Mouse (Mus musculus): ENCODE data around the gene Tbcb. TPM values are rescaled to one million over a fixed set of nuclear protein-coding genes. Genes with fewer than 3 reads are reported as not detected.
A peak's percentile ranks its signal among the peaks of the same experiment; 100 is the strongest.
"Not testable (repeated sequence)": the region's sequence is repeated elsewhere in the genome, so short reads cannot be mapped to it uniquely, and the experiment has no call there.

Tbcb gene
- total RNA-seq, 2 experiments from 2014 or later: 25.0 to 25.9 TPM

GRCm38 (mm10) chr7:30222205-30222604 is 9.9 kb downstream of the Tbcb start:
- DNase-seq: no peak

GRCm38 (mm10) chr7:30221433-30221832 is 10.6 kb downstream of the Tbcb start:
- no peak for DNase-seq

GRCm38 (mm10) chr7:30220008-30220356 is 12.1 kb downstream of the Tbcb start:
- no peak for DNase-seq

- DNase-seq: peak; percentile 50
Measured at GRCm38 (mm10) chr7:30219293-30220007, 12.6 kb downstream of the Tbcb start.

GRCm38 (mm10) chr7:30217277-30217676 is 14.8 kb downstream of the Tbcb start:
- no peak for DNase-seq

GRCm38 (mm10) chr7:30216723-30217151 is 15.3 kb downstream of the Tbcb start:
- DNase-seq: peak; percentile 43

GRCm38 (mm10) chr7:30215875-30216274 is 16.2 kb downstream of the Tbcb start:
- DNase-seq: no peak

- DNase-seq: no peak
Measured at GRCm38 (mm10) chr7:30213881-30214280, 18.2 kb downstream of the Tbcb start.

GRCm38 (mm10) chr7:30211025-30211424 is 21.0 kb downstream of the Tbcb start:
- DNase-seq: no peak

- DNase-seq: not testable (repeated sequence)
Measured at GRCm38 (mm10) chr7:30206364-30206763, 25.7 kb downstream of the Tbcb start.

GRCm38 (mm10) chr7:30205383-30205782 is 26.7 kb downstream of the Tbcb start:
- DNase-seq: no peak

GRCm38 (mm10) chr7:30204380-30204779 is 27.7 kb downstream of the Tbcb start:
- no peak for DNase-seq

- DNase-seq: peak; percentile 78
Measured at GRCm38 (mm10) chr7:30202895-30203690, 29.0 kb downstream of the Tbcb start.

- DNase-seq: not testable (repeated sequence)
Measured at GRCm38 (mm10) chr7:30200661-30201060, 31.4 kb downstream of the Tbcb start.

GRCm38 (mm10) chr7:30200200-30200599 is 31.9 kb downstream of the Tbcb start:
- DNase-seq: no peak

GRCm38 (mm10) chr7:30199498-30200139 is 32.5 kb downstream of the Tbcb start:
- no peak for DNase-seq

GRCm38 (mm10) chr7:30198481-30198971 is 33.5 kb downstream of the Tbcb start, which contains the start of gene Capns1:
Gene Capns1, minus strand, starts transcription at chr7:30198811.
- no peak for DNase-seq

GRCm38 (mm10) chr7:30197592-30198129 is 34.4 kb downstream of the Tbcb start:
- DNase-seq: no peak

- DNase-seq: no peak
Measured at GRCm38 (mm10) chr7:30196171-30196570, 35.9 kb downstream of the Tbcb start.

GRCm38 (mm10) chr7:30195461-30195860 is 36.6 kb downstream of the Tbcb start:
- DNase-seq: no peak

- peak; percentile 94 for DNase-seq
Measured at GRCm38 (mm10) chr7:30194884-30195283, 37.2 kb downstream of the Tbcb start.

GRCm38 (mm10) chr7:30194101-30194831 is 37.8 kb downstream of the Tbcb start:
- no peak for DNase-seq
